Mouse (Mus musculus) NIH3T3 (cell line): Measurements from ENCODE around the gene Mon2.
"Not testable (repeated sequence)": the region's sequence is repeated elsewhere in the genome, so short reads cannot be mapped to it uniquely, and the experiment has no call there.

Source experiments
- DNase-seq: peaks from one replicate; pipeline ENCODE4 v3.0.0-alpha.2; 2012; ENCODE audit warnings: low read depth

Gene Mon2

DNA sequence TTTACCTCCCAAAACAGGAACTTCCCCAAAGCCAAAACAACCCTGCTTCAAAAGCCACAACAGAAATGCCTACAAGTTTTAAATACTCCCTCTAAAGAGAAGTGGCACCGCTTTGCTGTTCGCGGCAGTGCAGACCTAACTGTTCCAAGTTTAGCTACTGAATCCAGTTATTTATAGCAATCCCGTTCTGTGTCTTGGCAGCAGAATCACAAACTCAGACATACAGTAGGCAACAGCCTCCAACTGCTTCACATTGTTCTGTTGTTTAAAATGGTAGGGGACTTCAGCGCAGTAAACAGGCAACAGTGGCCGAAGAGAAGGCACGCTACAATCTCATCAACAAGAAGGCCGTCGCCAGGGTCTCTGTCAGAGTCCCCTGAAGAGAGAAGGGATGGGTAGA, 85.3 kb downstream of the Mon2 start:
- no peak for DNase-seq

DNA sequence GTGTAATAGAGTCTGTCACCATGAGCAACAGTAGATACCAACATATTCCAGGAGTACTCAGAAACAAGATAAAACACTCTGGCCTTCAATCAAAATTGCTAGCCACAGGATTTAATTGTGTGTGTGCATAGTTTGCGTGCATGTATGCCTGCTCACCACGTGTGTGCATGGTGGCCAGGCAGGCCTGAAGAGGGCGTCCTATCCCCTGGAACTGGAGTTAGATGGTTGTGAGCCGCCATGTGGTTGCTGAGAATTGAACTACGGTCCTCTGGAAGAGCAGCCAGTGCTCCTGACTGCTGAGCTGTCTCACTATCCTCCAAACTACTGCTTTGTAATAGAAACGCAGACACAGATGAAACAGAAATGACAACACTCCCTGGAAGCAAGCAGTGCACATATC, 85.7 kb downstream of the Mon2 start:
- DNase-seq, result no peak

DNA sequence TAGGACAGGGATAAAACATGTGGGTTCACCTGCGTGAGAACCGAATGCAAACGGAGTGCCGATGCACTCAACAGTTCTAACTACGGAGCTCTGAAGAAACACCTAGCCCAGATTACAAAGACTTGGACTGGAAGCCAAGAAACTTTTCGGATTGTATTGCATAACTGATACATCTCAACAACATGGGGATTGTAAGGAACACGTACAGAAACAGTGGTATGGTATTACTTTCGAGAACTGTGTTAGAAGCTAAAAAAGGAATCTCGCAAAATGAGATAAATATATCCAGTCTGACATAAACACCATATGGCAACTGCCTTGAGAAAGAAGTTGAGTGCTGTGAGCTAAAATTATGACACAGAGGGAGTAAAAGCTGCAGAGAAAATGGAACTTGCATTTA, 86.4 kb downstream of the Mon2 start:
- DNase-seq, result no peak

DNA sequence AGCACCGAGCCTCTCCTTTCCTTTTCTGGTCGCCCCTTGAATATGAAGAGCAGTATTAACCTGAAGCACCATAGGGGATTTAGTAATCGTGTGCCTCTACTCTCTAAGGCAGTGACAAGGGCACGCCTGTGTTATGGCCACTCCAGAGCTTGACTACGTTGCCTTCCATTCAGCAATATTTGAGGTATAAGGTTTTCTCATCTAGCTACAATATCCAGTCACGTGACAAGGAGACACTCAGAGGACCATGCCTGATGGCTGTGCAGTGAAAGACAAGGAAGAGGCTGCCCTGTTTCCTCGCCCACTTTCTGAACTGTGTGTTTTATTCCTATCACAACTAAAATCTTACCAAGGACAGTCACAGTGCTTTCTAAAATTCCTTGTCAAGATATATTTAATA, 87.9 kb downstream of the Mon2 start:
- no peak for DNase-seq

DNA sequence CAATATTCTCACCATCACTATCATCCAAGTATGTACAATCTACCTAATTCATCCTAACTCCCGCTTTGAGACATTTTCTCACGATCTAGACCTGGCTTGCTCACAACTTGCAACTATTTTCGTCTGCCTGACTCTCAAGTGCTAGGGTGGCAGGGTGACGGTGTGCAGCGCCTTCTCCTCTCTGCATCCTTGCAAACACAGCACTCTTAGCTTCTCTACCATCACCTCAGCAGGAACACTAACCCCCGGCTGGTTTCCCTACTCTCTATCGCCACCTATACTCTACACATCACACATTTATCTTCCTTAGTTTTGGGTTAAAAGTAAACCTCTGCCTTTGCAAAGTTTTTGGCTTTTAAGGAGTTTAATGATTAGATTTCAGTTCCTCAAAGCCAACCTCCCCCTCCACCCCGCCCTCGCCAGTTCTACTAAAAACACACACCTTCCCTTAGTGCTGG, 88.6 kb downstream of the Mon2 start:
- DNase-seq, result peak; percentile 79

DNA sequence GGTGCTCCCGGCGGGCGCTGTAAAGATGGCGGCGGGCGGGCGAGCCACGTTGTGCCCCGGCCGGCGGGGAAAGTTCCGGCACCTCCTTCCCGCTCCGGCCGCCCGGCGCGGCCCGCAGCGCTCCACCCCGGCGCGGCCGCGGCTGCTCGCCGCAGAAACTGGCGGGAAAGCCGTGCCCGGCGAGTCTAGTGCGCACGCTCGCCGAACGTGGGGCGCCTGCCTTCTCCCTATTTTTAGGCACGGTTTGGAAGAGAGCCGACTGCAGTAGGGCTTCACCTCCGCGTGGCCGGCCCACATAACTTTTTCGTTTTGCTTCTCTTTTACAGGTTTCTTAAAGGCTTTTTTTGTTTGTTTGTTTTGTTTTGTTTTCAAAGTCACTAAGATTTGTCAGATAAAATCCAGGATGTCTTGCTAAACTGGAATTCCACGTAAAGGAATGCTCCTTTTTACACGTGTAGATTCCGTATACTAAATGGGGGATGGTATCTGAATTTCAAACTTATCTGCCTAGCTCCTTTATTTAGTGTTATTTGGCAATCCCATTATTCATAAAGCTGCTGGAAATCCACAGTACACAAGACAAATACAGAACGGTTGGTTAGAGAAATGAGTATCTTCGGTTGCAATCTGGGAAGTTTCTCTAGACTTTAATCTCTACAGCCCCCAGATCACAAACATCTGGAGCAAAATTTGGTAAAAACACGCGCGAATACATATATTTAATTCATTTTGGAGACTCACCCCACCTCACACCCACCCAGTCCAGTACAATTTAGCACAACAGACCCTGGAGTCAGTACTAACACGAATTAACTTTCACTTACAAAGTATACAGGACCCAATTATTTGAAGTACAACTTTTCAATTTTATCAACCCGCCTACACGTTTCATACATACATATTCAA, 89.7 kb downstream of the Mon2 start:
- DNase-seq, result peak; percentile 93

DNA sequence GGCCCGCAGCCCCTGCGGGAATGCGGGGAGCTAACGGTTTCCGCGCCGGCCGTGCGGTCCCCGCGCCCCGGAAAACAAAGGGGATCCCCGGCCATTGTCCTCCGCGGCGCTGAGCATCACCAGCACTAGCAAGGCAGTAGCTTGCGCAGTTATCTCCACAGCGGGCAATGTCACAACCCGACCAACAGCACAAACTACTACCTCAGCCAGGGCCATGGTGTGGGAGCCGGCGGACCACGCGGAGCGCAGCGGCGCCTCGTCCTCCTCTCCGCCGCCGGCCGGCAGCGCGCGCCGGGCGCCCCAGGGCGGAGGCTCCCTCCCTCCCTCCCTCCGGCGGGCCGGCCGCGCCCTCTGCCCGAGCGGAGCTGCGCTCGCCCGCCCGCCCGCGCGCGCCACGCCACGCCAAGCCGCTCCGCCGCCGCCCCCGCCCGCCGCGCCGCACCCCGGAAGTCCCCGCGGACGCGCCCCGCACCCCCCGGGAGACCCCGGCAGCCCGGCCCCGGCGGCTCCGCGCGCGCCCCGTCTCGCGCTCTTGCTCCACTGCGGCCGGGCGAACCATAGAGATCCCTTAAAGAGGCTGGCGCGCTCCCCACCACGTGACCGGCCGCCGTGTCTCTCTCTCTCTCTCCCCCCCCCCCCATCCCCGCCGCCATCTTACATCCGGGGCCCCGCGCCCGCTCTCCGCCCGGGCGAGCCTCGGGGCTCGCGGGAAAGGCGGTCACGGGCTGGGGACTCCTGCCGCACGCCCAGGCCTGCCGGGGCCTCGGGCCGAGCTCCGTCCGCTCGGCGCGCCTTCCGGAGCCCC, 90.6 kb downstream of the Mon2 start:
- DNase-seq, result peak; percentile 97

DNA sequence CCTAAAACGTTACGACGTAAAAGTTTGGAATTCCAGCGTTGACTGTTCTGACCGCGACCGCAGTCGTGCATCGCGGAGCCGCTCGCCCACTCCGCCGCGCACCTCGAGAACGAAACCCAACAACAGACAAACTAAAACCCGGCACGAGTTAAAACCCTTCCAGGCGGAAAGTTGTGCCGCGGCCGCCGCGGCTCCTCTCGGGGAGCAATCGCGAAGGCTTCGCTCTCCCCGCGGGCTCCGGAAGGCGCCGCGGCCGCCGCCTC, 91.1 kb downstream of the Mon2 start:
- DNase-seq, result peak; percentile 62

DNA sequence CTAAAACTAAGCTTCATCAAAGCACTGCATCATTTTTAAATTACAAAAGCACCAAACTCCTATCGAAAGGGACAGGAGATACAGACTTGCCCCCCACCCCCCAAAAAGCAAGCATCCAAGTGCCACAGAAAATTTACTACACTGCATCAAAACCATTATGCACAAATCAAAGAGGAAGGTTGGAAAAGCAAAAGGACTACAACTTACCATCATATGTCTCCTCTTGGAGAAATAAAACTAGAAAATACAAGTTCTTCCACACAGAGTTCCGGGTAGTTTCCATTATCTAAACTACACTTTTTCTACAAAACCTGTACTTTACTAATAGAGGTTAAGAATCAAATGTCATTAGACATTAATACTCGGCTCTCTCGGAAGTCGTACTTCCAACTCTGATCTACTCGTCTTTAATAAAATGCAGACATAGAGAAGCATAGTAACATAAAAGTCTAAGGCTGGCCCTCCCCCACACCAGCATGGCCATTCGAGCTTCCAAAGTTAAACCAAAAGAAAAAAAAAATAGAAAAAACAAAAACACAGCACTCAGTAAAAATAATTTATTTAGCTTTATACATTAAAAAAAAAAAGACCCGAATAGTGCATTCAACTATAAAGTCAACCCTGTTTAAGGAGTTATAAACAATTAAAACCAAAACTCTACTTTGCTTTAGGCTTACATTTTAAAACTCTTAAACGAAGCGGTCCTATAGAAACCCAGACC, 91.6 kb downstream of the Mon2 start:
- DNase-seq, result peak; percentile 44

DNA sequence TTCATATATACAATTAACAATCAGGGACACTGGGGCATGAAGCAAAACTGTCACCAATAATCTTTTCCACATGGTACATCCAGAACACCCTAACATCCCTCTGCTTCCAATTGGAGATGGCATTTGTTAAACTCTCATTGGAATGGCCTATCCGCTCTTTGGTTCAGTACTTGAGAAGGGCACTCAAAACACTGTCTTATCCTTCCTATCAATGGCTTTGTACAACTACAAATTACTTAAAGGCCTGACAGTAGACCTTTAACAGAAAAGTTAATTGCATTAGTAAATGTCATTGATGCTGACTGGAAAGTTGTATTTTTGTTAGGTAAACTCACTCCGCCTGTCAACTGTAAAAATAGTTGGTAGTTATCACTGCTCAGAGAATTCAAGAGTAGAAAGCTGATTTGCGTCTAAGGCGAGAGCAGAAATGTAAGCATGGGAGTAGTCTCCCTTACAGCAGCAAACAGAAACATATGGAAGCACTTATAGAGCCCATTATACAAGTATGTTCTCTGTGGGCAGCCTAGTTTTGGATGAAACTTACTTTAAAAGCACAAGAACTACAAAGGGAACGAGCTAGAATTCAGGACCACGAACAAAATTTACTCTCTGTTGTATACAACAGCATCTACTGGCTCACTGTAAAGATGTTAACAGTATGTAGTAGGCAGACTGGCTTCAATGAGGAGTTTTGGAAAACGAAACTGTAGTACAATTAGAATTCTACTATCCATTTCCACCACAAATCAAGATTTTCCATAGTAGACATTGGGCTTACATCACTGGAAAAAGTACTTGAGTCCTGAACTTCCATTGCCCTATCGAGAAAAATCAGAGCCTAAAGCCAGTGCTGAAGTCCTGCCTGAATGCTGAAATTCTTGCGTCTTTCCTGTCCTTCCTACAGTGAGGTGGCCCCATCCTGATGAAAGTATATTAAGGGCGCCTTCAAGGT, 92.5 kb downstream of the Mon2 start:
- DNase-seq, result peak; percentile 69

DNA sequence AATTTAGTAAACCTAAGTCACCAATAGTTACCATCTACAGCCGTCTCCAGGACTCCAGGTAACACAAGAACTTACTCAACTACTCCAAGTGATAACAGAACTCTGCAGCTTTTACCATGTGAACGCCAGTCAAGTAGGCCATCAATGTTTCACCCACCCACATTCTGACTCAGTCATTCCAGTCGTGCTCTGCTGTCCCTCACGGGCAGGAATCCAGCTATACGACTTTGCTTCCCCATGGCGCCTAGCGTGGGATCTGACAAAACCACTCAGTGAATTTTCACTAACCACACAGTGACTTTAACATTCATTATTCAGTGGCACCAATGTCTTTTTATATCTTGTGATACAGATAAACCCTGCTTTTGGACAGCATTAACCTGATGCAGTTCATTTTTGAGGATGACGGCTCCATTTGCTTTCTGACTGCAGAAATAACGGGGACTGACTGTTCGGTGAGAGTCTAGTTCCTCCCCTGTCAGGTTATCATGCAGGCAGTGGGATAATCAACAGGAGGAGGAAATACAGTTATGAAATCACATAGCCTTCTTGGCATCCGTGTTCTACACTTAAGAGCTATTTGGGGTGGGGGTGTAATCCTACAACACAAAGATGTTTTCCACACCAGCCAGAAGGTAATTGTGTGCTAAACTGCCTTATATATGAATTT, 93.3 kb downstream of the Mon2 start:
- peak; percentile 83 for DNase-seq

DNA sequence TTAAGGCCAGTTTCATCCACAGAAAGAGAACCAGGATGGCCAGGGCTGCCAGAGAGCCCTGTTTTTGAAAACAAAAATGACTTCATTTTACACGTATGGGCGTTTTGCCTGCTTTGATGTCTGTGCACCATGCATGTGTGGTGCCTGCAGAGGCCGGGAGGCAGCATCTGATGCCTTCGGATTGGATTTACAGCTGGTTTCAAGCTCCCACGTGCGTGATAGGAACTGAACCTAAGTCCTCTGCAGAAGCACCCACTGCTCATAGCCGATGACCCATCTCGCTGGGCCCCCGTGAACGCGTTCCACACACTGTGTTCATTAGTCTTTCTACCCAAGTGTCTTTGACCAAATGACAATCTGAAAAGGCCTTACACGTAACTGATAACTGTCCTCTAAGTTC, 96.2 kb downstream of the Mon2 start:
- peak; percentile 53 for DNase-seq

DNA sequence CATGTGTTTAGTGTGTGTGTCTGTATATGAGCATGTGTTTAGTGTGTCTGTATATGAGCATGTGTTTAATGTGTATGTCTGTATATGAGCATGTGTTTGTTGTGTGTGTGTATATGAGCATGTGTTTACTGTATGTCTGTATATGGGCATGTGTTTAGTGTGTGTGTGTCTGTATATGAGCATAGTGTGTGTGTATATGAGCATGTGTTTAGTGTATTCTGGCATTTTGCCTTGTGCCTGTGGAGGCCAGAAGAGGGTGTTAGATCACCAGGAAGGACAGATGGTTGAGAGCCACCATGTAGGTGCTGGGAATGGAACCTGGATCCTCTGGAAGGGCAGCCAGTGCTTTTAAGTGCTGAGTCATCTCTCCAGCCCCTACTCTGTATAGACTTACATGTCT, 96.9 kb downstream of the Mon2 start:
- DNase-seq, result peak; percentile 54

DNA sequence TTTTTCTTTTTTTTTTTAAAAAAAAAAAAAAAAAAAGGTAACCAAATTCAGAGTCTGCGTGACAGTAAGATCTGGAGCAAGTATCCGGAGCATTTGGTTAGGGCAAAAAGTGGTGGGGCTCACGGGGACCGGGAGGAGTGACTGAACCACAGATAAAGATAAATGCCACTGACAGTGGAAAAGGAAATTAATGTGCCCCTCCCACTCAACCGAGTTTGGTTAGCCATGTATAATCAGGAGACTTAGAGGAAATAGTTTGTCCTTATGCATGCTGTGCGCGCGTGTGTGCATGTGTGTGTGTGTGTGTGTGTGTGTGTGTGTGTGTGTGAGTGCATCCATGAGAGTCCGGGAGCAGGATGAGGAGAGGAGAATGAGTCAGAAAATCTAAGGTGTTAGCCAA, 100.3 kb downstream of the Mon2 start:
- DNase-seq, result no peak

DNA sequence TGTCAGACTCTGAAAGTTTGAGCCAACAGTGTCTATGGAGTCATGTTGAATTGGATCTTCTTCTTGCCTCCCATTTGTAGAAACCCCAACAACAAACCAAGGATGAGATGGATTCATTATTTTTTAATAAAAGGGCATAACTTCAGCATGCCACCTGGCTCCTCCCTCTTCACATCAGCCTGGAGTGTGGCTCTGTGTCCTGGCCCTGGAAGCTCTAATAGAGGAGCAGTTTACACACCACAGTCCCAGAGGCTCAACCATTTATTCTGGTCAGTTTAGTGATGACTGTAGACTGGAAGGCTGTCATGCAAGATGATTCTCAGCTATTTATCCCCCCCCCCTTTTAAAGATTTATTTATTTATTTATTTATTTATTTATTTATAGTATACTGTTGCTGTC, 103.1 kb downstream of the Mon2 start:
- DNase-seq, result no peak

DNA sequence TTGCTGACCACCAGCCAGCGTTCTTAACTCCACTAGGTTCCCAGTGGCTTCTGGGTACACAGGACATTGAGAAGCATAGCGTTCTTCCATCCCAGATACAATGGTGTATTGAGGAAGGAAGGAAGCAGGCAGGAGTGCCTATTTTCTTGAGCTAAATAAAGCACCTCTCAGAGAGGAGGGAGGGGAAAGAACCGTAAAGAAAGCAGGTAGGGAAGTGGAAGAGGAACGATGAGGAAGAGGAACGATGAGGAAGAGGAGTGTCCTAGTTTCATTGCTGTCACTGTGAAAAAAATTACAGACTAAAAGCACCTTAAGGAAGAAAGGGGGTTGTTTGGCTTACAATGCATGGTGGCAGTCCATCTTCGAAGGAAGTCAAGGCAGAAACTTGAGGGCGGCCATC, 106.1 kb downstream of the Mon2 start:
- no peak for DNase-seq

DNA sequence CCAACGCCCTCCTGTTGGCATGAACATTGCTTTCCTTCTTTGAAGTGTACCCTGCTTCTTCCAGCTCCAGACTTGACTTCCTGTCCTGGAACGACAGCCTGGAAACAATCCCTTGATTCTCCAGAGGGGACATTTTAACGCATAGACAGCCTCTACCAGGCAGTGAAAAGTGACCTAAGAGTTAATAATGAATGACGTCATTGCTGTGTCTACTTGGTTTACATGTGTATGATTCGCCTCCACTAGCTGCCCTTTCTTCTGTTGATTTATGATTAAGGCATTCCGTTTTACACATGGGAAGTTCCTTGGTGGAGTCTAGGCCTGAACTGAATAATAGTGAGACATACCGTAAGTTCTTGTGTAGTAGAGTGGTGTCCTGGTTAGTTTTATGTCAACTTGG, 109.9 kb downstream of the Mon2 start:
- peak; percentile 59 for DNase-seq

DNA sequence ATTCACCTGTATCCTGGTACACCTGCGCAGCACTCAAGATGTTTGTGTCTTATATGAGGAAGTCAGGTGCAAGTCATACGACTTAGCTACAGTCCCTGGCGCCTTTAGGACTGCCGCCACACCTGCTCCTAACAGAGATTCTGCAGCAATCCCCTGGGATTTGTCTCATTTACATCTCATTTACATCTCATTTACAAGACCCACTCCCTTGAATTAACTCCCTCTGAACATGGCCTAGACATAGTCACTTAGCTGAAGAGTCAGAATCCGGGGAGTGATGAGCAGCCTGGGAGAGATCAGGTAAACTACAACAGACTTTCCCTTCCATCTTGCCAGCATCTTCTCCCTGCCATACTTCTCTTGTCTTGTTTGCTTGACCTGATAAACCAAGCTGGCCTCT, 110.7 kb downstream of the Mon2 start:
- not testable (repeated sequence) for DNase-seq

DNA sequence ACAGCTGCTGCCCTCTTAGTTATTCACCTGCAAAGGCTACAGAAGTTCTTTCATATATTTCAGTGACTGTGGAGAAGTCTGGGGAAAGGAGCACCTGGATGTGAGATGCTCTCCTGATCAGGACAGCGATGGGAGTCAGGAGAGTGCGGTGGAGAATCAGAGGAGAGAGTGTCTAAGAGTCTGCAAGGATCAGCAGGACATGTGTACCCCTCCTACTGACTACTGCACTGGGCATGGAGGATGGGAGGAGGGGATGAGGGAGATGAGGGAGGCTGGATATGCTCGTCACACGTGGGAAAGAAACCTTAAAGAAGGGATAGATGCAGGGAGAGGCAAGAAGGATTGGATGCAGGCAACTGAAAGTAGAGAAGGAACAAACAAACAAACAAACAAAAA, 112.1 kb downstream of the Mon2 start:
- DNase-seq, result no peak

DNA sequence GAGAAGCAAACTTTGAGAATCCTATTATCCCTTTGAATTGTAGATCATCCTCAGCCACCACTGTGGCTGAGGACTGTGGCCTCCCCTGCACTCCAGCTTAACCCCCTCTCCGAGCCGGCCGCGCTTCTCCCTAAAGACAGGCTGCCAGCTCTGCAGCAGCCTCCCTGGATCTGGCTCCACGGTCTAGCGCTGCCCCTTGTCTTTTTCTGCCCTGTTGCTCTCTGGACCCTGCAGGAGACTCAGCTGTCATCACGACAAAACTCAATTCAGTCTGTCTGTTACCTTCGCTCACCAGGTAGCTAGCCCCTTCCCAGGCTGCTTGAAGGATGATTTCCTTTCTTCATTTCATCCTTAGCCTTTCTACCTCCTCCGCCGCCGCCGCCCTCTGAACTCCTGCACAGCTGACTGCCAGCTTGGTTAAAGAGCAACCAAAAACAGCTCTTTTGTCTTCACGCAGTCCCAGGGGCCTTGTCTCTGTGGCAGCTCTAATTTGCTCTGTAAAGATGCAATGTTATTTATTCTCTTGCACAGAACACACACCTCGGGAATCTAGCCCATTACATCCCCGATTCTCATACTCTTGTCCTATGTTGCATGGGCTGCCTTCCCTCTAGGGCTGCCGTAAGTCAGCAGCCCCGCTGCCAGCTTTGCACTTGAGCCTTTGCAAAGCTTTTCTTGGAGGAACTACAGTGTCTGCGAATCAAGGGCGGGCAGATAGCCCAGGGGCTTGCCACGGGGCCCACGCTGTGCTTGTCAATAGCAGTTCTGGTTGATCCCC, 112.7 kb downstream of the Mon2 start:
- DNase-seq, result no peak
